Mouse (Mus musculus): ENCODE results near the gene Rbfox3. TPM values are rescaled to one million over a fixed set of nuclear protein-coding genes. Genes with fewer than 3 reads are reported as not detected.

The Rbfox3 gene
- polyA plus RNA-seq, 1 experiment from 2014 or later = 3.9 TPM

DNA sequence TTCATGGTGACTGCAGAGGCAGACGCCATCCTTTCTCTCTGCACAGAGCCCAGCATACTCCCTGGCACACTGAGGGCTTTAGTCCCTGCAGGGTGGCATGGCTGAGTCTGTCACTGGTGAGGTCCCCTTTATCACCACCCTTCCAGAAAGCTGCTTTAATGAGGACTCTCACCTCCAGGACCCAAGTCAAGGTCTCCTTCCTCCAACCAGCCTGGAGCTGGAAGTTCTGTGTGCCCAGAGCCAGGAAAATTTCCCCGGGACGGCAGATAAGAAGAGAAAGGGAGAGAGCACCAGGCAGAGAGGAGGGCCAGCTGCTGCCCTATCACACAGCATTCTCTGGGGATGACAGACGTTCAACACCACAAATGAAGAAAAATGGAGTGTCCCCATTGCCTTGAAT, 73.2 kb downstream of the Rbfox3 start:
- Histone ChIP-seq H3K27ac (no peak overlapping the region), H3K9me3 (no peaks in the 10 kb centered on the region), H3K9ac (no peak overlapping the region), H3K4me1 (no peaks in the 10 kb centered on the region), H3K27me3 (no peaks in the 10 kb centered on the region), H3K4me2 (replicated peaks) (no peak overlapping the region), H3K36me3 (no peaks in the 10 kb centered on the region), H3K4me3 (no peak overlapping the region)
- WGBS = 62% methylated on average over 4 of the region's 4 CpGs
- no peak for ATAC-seq (ENCODE audit: insufficient number of reproducible peaks, insufficient read depth, low FRiP score, low TSS enrichment)

GRCm38 (mm10) chr11:118836889-118837288, 74.5 kb downstream of the Rbfox3 start:
- WGBS = 79% methylated on average over 4 of the region's 4 CpGs
- no peaks in the 10 kb centered on the region for H3K9me3 ChIP-seq

GRCm38 (mm10) chr11:118832793-118833481, 78.5 kb downstream of the Rbfox3 start:
- no peaks in the 10 kb centered on the region for H3K9me3 ChIP-seq
- H3K4me3 ChIP-seq = no peak overlapping the region
- no peaks in the 10 kb centered on the region for H3K4me1 ChIP-seq
- H3K36me3 ChIP-seq = no peaks in the 10 kb centered on the region
- no peak for ATAC-seq (ENCODE audit: insufficient number of reproducible peaks, insufficient read depth, low FRiP score, low TSS enrichment)
- H3K4me2 ChIP-seq (replicated peaks) = no peak overlapping the region
- 76% methylated on average over 10 of the region's 10 CpGs for WGBS
- H3K27me3 ChIP-seq = no peaks in the 10 kb centered on the region; the same call in 1 of the 2 replicates
- H3K9ac ChIP-seq = no peak overlapping the region
- H3K27ac ChIP-seq = no peak overlapping the region

More at GRCm38 (mm10) chr11:118836889-118837288, 74.5 kb downstream of the Rbfox3 start:
- no peak overlapping the region for H3K27ac ChIP-seq
- no peaks in the 10 kb centered on the region for H3K36me3 ChIP-seq
- no peak for ATAC-seq (ENCODE audit: insufficient number of reproducible peaks, insufficient read depth, low FRiP score, low TSS enrichment)
- no peaks in the 10 kb centered on the region for H3K4me1 ChIP-seq
- H3K4me3 ChIP-seq = no peak overlapping the region
- no peaks in the 10 kb centered on the region for H3K27me3 ChIP-seq
- H3K4me2 ChIP-seq (replicated peaks) = no peak overlapping the region
- no peak overlapping the region for H3K9ac ChIP-seq

DNA sequence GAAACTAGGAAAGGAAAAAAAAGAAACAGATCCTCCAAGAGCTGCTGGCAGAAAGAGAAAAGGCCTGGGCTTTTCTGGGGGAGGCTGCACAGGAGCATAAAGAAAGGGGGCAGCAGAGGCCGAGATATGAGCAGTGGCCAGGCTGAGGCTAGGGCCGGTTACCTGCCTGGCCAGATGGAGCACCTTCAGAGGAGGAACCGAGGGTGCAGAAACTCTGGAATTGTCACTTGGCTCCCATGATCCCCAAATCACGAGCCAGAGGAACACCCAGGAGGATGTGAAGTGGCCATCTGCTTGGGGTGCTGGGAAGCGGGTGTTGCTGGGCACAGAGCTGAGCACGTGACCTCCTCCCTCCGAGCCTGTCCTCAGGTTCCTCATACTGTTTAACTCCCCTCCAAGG, 79.7 kb downstream of the Rbfox3 start:
- H3K27me3 ChIP-seq = no peaks in the 10 kb centered on the region; the same call in 1 of the 2 replicates
- no peak for ATAC-seq (ENCODE audit: insufficient number of reproducible peaks, insufficient read depth, low FRiP score, low TSS enrichment)
- H3K36me3 ChIP-seq = no peaks in the 10 kb centered on the region
- no peaks in the 10 kb centered on the region for H3K4me1 ChIP-seq
- 76% methylated on average over 7 of the region's 7 CpGs for WGBS
- H3K9me3 ChIP-seq = no peaks in the 10 kb centered on the region
- no peak overlapping the region for H3K4me3 ChIP-seq
- no peak overlapping the region for H3K4me2 ChIP-seq (replicated peaks)
- H3K27ac ChIP-seq = no peak overlapping the region
- no peak overlapping the region for H3K9ac ChIP-seq

DNA sequence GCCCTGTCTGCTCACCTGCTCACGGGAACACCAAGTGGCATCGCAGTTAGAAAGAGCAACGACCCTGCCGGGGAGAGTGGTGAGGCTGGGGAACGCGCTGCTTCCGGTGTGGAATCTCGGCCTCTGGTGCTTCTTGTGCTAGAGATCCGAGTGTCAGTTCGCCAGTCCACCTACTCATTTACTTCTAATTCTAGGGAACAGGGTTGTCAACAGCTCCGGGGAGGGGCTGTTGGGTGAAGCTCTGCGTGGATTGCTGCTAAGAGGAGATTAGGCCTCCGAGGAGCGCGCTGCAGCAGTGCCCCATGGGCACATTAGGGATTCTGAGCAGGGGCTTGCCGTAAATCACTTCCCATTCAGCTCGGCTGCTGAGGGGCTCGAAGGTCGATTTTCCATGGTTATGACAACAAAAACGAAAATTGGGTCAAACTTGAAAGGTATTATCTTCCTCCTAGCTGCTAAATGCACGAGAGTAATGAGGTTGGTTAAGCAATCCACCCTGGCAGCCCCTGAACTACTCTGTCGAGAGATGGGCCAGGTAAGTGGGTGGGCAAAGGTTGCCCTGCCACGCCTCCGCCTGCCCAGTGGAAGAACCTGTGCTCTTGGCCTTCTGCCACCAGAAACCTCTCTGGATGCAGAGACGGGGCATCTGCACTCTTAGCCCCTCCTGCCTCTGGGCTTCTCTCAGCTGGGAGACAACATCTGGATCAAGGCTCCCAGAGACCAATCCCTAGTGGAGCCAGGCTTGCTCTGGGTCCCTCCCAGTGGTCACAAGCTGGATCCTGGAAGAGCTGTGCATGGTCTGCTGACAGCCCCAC, 85.9 kb downstream of the Rbfox3 start:
- Histone ChIP-seq H3K4me2 (replicated peaks) (no peak overlapping the region), H3K9ac (no peak overlapping the region), H3K27me3 (no peaks in the 10 kb centered on the region; the same call in 1 of the 2 replicates), H3K27ac (no peak overlapping the region), H3K36me3 (no peaks in the 10 kb centered on the region), H3K4me1 (peaks cover 3% of the 10 kb centered on the region; the same call in 1 of the 2 replicates), H3K9me3 (no peaks in the 10 kb centered on the region), H3K4me3 (no peak overlapping the region)
- no peak for ATAC-seq (ENCODE audit: insufficient number of reproducible peaks, insufficient read depth, low FRiP score, low TSS enrichment)
- 64% methylated on average over 25 of the region's 25 CpGs for WGBS

DNA sequence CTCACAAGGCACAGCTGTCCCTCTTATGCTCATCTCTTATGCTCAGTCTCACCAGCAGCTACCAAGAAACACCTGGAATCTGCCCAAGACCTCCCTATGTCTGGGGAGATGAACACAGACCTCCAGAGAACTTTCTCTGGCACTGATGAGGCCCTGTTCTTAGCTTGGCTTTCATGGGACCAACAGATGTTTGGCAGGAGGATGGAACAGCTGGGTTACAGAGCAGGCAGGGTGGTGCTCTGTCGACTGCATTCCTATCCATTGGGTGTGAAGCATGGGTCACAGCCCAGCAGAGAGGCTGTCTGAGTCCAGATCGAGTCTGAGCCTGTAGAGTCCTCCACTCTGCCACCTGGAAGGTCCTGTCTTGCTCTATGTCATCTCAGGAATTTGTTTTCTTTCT, 90.0 kb downstream of the Rbfox3 start:
- Histone ChIP-seq H3K4me2 (replicated peaks) (no peak overlapping the region), H3K4me1 (peaks cover 3% of the 10 kb centered on the region; the same call in 1 of the 2 replicates), H3K36me3 (no peaks in the 10 kb centered on the region), H3K9ac (no peak overlapping the region), H3K27ac (no peak overlapping the region), H3K27me3 (no peaks in the 10 kb centered on the region), H3K9me3 (no peaks in the 10 kb centered on the region), H3K4me3 (no peak overlapping the region)
- 58% methylated on average over 2 of the region's 2 CpGs for WGBS
- ATAC-seq (ENCODE audit: insufficient number of reproducible peaks, insufficient read depth, low FRiP score, low TSS enrichment) = no peak

GRCm38 (mm10) chr11:118818528-118818927, 92.9 kb downstream of the Rbfox3 start:
- H3K9ac ChIP-seq = no peak overlapping the region
- no peak for ATAC-seq (ENCODE audit: insufficient number of reproducible peaks, insufficient read depth, low FRiP score, low TSS enrichment)
- H3K4me2 ChIP-seq (replicated peaks) = no peak overlapping the region
- no peaks in the 10 kb centered on the region for H3K9me3 ChIP-seq
- no peaks in the 10 kb centered on the region for H3K27me3 ChIP-seq
- no peaks in the 10 kb centered on the region for H3K36me3 ChIP-seq
- 97% methylated on average over 8 of the region's 8 CpGs for WGBS
- no peaks in the 10 kb centered on the region for H3K4me1 ChIP-seq
- no peak overlapping the region for H3K27ac ChIP-seq
- no peak overlapping the region for H3K4me3 ChIP-seq

DNA sequence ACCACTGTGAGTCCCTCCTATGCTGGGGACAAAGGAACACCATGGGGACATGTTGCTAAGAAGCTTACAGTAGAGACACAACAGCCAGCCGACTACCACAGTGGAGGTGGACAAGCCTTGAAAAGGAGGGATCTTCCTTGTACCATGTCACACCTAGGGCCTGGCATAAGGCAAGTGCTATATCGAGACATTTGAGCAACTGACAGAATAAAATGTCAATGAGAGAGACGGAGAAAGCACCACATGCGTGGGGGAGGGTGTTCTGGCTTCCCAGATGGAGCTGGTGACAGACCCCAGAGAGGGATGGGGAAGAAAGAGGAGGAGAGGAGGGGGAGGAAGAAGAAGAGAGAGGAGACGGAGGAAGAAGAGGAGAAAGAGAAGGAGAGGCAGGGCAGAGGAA, 96.3 kb downstream of the Rbfox3 start:
- Histone ChIP-seq H3K27ac (no peak overlapping the region), H3K36me3 (no peaks in the 10 kb centered on the region), H3K4me3 (no peak overlapping the region), H3K9me3 (no peaks in the 10 kb centered on the region), H3K27me3 (no peaks in the 10 kb centered on the region), H3K4me2 (replicated peaks) (no peak overlapping the region), H3K4me1 (no peaks in the 10 kb centered on the region), H3K9ac (no peak overlapping the region)
- ATAC-seq (ENCODE audit: insufficient number of reproducible peaks, insufficient read depth, low FRiP score, low TSS enrichment) = no peak
- 69% methylated on average over 5 of the region's 5 CpGs for WGBS

GRCm38 (mm10) chr11:118813942-118814341, 97.5 kb downstream of the Rbfox3 start:
- Histone ChIP-seq H3K9me3 (no peaks in the 10 kb centered on the region), H3K36me3 (no peaks in the 10 kb centered on the region), H3K4me3 (no peak overlapping the region), H3K9ac (no peak overlapping the region), H3K4me1 (no peaks in the 10 kb centered on the region), H3K27ac (no peak overlapping the region), H3K27me3 (no peaks in the 10 kb centered on the region), H3K4me2 (replicated peaks) (no peak overlapping the region)
- no peak for ATAC-seq (ENCODE audit: insufficient number of reproducible peaks, insufficient read depth, low FRiP score, low TSS enrichment)
- WGBS = 72% methylated on average over 11 of the region's 11 CpGs

DNA sequence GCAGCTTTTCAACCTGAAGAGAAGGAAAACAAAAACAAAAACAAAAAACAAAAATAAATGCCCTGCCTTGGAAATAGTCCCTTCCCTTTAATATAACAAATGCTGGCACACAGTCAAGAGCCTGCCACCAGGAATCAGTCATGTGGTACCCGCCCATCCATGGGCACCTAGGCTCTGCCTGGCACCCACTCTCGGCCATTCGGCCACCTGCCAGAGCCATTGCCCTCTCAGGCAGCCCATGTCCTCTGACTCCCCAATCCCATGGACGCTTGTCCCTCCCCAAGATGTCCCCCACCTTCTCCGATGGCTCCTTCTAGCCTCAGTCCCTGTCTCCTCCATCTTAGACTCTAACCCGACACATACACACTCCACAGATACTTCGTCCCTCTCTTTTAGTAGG, 100.0 kb downstream of the Rbfox3 start:
- Histone ChIP-seq H3K9me3 (no peaks in the 10 kb centered on the region), H3K4me3 (no peak overlapping the region), H3K4me1 (no peaks in the 10 kb centered on the region), H3K27ac (no peak overlapping the region), H3K9ac (no peak overlapping the region), H3K27me3 (no peaks in the 10 kb centered on the region), H3K36me3 (no peaks in the 10 kb centered on the region), H3K4me2 (replicated peaks) (no peak overlapping the region)
- ATAC-seq (ENCODE audit: insufficient number of reproducible peaks, insufficient read depth, low FRiP score, low TSS enrichment) = no peak
- 91% methylated on average over 7 of the region's 7 CpGs for WGBS

GRCm38 (mm10) chr11:118807511-118807910, 103.9 kb downstream of the Rbfox3 start:
- no peak for ATAC-seq (ENCODE audit: insufficient number of reproducible peaks, insufficient read depth, low FRiP score, low TSS enrichment)
- no peak overlapping the region for H3K4me3 ChIP-seq
- no peak overlapping the region for H3K4me2 ChIP-seq (replicated peaks)
- no peak overlapping the region for H3K27ac ChIP-seq
- no peaks in the 10 kb centered on the region for H3K36me3 ChIP-seq
- no peak overlapping the region for H3K9ac ChIP-seq
- WGBS = 79% methylated on average over 15 of the region's 15 CpGs
- H3K9me3 ChIP-seq = no peaks in the 10 kb centered on the region
- H3K27me3 ChIP-seq = no peaks in the 10 kb centered on the region
- H3K4me1 ChIP-seq = no peaks in the 10 kb centered on the region
